Mouse (Mus musculus) C2C12 (cell line): ENCODE measurements around the gene Gucd1. TPM values are rescaled to one million over a fixed set of nuclear protein-coding genes. Genes with fewer than 3 reads are reported as not detected.
"Not testable (repeated sequence)": the region's sequence is repeated elsewhere in the genome, so short reads cannot be mapped to it uniquely, and the experiment has no call there.

ENCODE experiments used
- H3K27me3 ChIP-seq: one replicate; pipeline ENCODE4 v1.6.1; 2011; ENCODE audit not compliant: control insufficient read depth, insufficient read depth, insufficient read length
- H3K36me3 ChIP-seq: one replicate; pipeline ENCODE4 v1.6.1; 2011; ENCODE audit not compliant: control insufficient read depth, insufficient read depth
- H3K4me3 ChIP-seq: one replicate; pipeline ENCODE4 v1.5.1; 2011; ENCODE audit warnings: mild to moderate bottlenecking, control low read depth; ENCODE audit not compliant: poor library complexity, insufficient read depth, severe bottlenecking
- H3K79me2 ChIP-seq: one replicate; pipeline ENCODE4 v1.6.1; 2011; ENCODE audit not compliant: control insufficient read depth, insufficient read depth
- H3K79me3 ChIP-seq: one replicate; pipeline ENCODE4 v1.6.1; 2011; ENCODE audit warnings: low read depth, control low read depth
- H3ac ChIP-seq: one replicate; pipeline ENCODE3; 2011; ENCODE audit warnings: low read depth; ENCODE audit not compliant: control insufficient read depth, insufficient read length
- CEBPB ChIP-seq: IDR thresholded peaks from one replicate; pipeline ENCODE4 v1.6.1; 2011; ENCODE audit warnings: low read depth, mild to moderate bottlenecking, control low read depth, moderate library complexity
- CTCF ChIP-seq: IDR thresholded peaks from one replicate; pipeline ENCODE4 v1.5.1; 2011; ENCODE audit not compliant: control insufficient read depth, insufficient read depth, insufficient read length
- FOSL1 ChIP-seq: IDR thresholded peaks from one replicate; pipeline ENCODE4 v1.8.0; 2011; ENCODE audit warnings: mild to moderate bottlenecking, low read length; ENCODE audit not compliant: poor library complexity, insufficient read depth, severe bottlenecking
- MAX ChIP-seq: IDR thresholded peaks from one replicate; pipeline ENCODE4 v1.6.1; 2011; ENCODE audit warnings: mild to moderate bottlenecking, control low read depth
- MYOD1 ChIP-seq: IDR thresholded peaks from one replicate; pipeline ENCODE4 v1.6.1; 2011; ENCODE audit warnings: low read depth; ENCODE audit not compliant: control insufficient read depth, insufficient read length
- MYOG ChIP-seq: IDR thresholded peaks from one replicate; pipeline ENCODE4 v1.6.1; 2011; ENCODE audit not compliant: control insufficient read depth, insufficient read length; ENCODE audit errors: extremely low read depth
- USF1 ChIP-seq: IDR thresholded peaks from one replicate; pipeline ENCODE4 v1.6.1; 2011; ENCODE audit warnings: low read depth, mild to moderate bottlenecking, control low read depth, moderate library complexity
- polyA plus RNA-seq: library from polyadenylated mRNA; unstranded; fragments of >200 nt; fragmentation: generic; extraction: Trizol; gene quantifications from one replicate; pipeline ENCODE4 v1.2.1, GENCODE M21; 2012; ENCODE audit warnings: missing spikeins

Gucd1 gene
- polyA plus RNA-seq, 1 experiment, result 15.7 TPM

GRCm38 (mm10) chr10:75534216-75534615 lies 16.4 kb upstream of the Gucd1 start:
- TF ChIP-seq USF1 (no peak), FOSL1 (no peak), MAX (no peak), MYOG (no peak), MYOD1 (no peak), CEBPB (no peak), CTCF (no peak)
- H3K36me3 ChIP-seq, result peaks cover 59% of the 10 kb centered on the region
- H3K4me3 ChIP-seq, result no peak overlapping the region
- H3K79me3 ChIP-seq, result peaks cover 23% of the 10 kb centered on the region
- peaks cover 53% of the 10 kb centered on the region for H3K79me2 ChIP-seq
- no peaks in the 10 kb centered on the region for H3K27me3 ChIP-seq
- H3ac ChIP-seq, result no peak overlapping the region

GRCm38 (mm10) chr10:75531532-75532090 lies 13.8 kb upstream of the Gucd1 start:
- no peaks in the 10 kb centered on the region for H3K27me3 ChIP-seq
- no peak overlapping the region for H3K4me3 ChIP-seq
- H3ac ChIP-seq, result peak overlapping the region; percentile 18
- TF ChIP-seq MYOG (no peak), MAX (no peak), CTCF (no peak), CEBPB (no peak), FOSL1 (no peak), MYOD1 (no peak), USF1 (no peak)
- H3K79me2 ChIP-seq, result peaks cover 79% of the 10 kb centered on the region
- H3K36me3 ChIP-seq, result peaks cover 81% of the 10 kb centered on the region
- H3K79me3 ChIP-seq, result peaks cover 49% of the 10 kb centered on the region

- H3K36me3 ChIP-seq, result peaks cover 81% of the 10 kb centered on the region
- TF ChIP-seq MAX (no peak), USF1 (no peak), MYOD1 (no peak), FOSL1 (no peak), CTCF (no peak), CEBPB (no peak), MYOG (no peak)
Measured at GRCm38 (mm10) chr10:75530322-75530721, 12.6 kb upstream of the Gucd1 start.

DNA sequence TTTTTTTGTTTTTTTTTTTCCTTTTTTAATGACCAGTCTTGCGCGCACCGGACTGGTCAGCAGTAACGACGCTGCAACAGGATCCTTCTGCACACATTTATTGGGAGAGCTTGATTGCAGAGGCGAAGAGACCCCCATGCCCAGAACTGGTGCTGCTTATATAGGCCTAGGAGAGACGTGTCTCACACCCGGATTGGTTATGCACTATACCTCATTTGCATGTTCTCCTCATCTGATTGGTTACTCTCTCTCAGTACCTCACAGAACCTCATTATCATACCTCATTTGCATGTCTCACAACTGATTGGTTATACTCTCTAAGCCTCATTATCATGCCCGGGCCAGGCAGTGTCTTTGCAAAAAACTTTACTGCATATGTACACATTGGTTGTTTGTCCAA lies 7.7 kb upstream of the Gucd1 start:
- H3K4me3 ChIP-seq, H3ac ChIP-seq, H3K27me3 ChIP-seq: not testable (repeated sequence)
- Histone ChIP-seq H3K79me3 (peaks cover 95% of the 10 kb centered on the region), H3K36me3 (peaks cover 86% of the 10 kb centered on the region), H3K79me2 (peaks cover 100% of the 10 kb centered on the region)

More at GRCm38 (mm10) chr10:75530322-75530721, 12.6 kb upstream of the Gucd1 start:
- peaks cover 92% of the 10 kb centered on the region for H3K79me2 ChIP-seq
- H3K27me3 ChIP-seq, result no peaks in the 10 kb centered on the region
- H3ac ChIP-seq, result no peak overlapping the region
- no peak overlapping the region for H3K4me3 ChIP-seq
- peaks cover 61% of the 10 kb centered on the region for H3K79me3 ChIP-seq

DNA sequence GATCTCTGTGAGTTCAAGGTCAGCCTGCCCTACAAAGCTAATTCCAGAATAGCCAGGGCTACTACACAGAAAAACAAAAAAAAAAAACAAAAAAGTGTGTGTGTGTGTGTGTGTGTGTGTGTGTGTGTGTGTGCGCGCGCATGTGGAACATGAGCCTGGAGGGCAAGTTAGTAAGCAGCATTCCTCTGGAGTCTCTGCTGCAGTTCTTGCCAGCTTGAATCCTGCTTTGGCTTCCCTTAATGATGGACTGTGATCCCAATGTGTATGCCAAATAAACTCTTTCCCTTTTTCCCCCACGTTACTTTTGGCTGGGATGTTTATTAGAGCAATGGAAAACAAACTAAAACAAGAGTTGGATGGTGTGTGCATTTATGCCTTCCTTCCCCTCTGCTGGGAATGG lies 3.9 kb upstream of the Gucd1 start:
- peaks cover 75% of the 10 kb centered on the region for H3K36me3 ChIP-seq

DNA sequence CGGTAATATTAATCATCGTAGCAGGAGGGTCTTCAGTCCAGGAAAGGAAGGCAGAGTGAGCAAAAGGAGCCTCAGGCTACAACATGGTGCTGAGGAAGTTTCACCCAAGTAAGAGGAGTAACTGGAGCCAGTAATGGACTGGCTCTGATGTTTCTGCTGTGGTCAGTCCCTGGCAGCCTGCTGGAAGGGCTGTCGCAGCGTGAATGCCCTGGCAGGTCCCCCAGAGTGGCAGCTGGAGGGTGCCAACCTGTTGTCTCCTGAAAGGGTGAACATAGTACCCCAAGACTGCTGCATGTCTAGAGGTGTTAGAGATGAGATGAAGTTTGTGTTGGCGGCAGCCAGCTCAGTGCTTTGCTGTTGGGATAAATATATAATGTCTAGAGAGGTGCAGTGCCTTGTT lies 2.8 kb upstream of the Gucd1 start:
- Histone ChIP-seq H3K79me2 (peaks cover 95% of the 10 kb centered on the region), H3K79me3 (peaks cover 82% of the 10 kb centered on the region), H3ac (no peak overlapping the region), H3K27me3 (no peaks in the 10 kb centered on the region), H3K36me3 (peaks cover 67% of the 10 kb centered on the region), H3K4me3 (no peak overlapping the region)
- TF ChIP-seq FOSL1 (no peak), CEBPB (no peak), MYOD1 (no peak), USF1 (no peak), CTCF (no peak)

More for the DNA sequence above, 3.9 kb upstream of the Gucd1 start:
- peaks cover 95% of the 10 kb centered on the region for H3K79me2 ChIP-seq
- H3K79me3 ChIP-seq, result peaks cover 87% of the 10 kb centered on the region
- H3ac ChIP-seq, result no peak overlapping the region
- H3K4me3 ChIP-seq, result no peak overlapping the region
- H3K27me3 ChIP-seq, result no peaks in the 10 kb centered on the region
- TF ChIP-seq FOSL1 (no peak), MAX (no peak), MYOG (no peak), USF1 (no peak), CTCF (no peak), MYOD1 (no peak), CEBPB (no peak)
